Mouse (Mus musculus) small intestine, adult 10 weeks (tissue): ENCODE measurements around the gene Gm17577. TPM values are rescaled to one million over a fixed set of nuclear protein-coding genes. Genes with fewer than 3 reads are reported as not detected.

Experiments used
- polyA plus RNA-seq: library from polyadenylated mRNA; stranded (reverse); fragments of 350-450 nt; fragmentation: Illumina TruSeq; extraction: RNeasy Lipid Tissue Mini Kit (QIAGEN cat#74804); gene quantifications from one replicate; pipeline ENCODE4 v1.2.3, GENCODE M21; 2014; ENCODE audit warnings: low replicate concordance

Gene Gm17577
- polyA plus RNA-seq = not detected

DNA sequence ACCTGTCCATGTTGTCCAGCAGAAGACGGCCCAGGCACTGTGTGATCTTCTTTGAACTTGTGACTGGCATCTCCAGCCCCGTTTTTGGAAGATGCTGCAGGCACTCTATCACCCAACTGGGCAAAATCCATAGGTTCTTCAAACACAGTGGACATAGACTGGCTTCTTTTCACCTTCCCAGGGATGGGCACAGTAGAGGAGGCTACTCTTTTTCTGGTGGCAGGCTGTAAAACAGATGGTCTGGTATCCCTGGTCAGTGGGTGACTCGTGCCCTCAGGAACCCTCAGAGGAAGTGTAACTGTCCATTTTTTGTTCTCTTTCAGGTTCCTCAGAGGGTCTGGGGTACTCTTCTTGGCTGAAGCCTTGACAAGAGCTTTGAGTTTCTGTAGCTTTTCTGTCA, at the start of gene Gm17577:
Gm17577 (minus strand) TSS at position 101 of the 400 bp plus-strand sequence.

DNA sequence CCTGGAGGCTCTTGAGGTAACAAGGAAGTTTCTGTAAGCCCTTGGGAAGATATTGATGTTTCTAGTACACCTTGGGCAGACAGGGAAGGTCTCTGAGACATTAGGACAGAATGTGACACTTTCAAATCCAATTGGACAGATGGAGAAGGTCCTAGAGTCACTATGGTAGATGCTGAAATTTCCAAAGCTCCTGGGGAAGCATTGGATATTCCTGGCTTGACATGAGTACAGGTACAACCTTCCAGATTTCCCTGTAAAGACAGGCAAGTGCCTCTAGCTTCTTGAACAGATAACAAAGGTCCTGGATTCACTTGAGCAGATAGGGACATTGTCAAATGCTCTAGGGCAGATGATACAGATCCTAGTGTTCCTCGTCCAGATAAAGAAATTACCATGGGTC, 24.3 kb downstream of the Gm17577 start, which contains the start of gene Srsx:
Srsx (minus strand) TSS at position 101 of the 400 bp plus-strand sequence.

Other genes with a start within 250 kb of the Gm17577 start
- gene Gm17521, start 217.2 kb downstream of the Gm17577 start, polyA plus RNA-seq = not detected
- 2.3 TPM for gene Cldn34c1, start 143.4 kb downstream of the Gm17577 start, polyA plus RNA-seq
- not detected for gene Srsx, start 24.4 kb downstream of the Gm17577 start, polyA plus RNA-seq